Mouse (Mus musculus) C2C12 (cell line): ENCODE measurements around the gene Hint3.

Experiments
- CTCF ChIP-seq: IDR thresholded peaks from one replicate; pipeline ENCODE4 v1.5.1; 2011; ENCODE audit not compliant: control insufficient read depth, insufficient read depth, insufficient read length
- FOSL1 ChIP-seq: IDR thresholded peaks from one replicate; pipeline ENCODE4 v1.8.0; 2011; ENCODE audit warnings: mild to moderate bottlenecking, low read length; ENCODE audit not compliant: poor library complexity, insufficient read depth, severe bottlenecking
- MAX ChIP-seq: IDR thresholded peaks from one replicate; pipeline ENCODE4 v1.6.1; 2011; ENCODE audit warnings: mild to moderate bottlenecking, control low read depth
- MYOG ChIP-seq: IDR thresholded peaks from one replicate; pipeline ENCODE4 v1.6.1; 2011; ENCODE audit not compliant: control insufficient read depth, insufficient read length; ENCODE audit errors: extremely low read depth
- USF1 ChIP-seq: IDR thresholded peaks from one replicate; pipeline ENCODE4 v1.6.1; 2011; ENCODE audit warnings: low read depth, mild to moderate bottlenecking, control low read depth, moderate library complexity

DNA sequence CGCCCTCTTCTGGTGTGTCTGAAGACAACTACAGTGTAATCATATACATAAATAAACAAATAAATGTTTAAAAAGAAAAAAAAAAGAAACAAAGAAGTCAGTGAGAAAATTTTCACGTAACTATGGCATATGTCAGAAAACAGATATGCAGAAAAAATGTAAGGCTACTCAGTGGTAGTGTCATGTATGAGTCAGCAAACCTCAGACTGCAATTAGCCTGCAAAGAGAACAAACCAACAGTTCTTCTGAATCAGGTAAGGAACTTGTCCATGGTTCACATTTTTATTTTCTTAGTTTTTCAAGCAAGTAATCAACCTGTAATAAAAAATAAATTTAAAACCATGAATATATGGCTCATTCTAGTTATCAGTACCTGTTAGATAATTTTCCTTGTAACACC, 21.3 kb downstream of the Hint3 start:
- TF ChIP-seq FOSL1 = peak; percentile 74
- TF ChIP-seq USF1 = no peak
- TF ChIP-seq MYOG = no peak
- no peak for TF ChIP-seq CTCF
- peak; percentile 39 for TF ChIP-seq MAX
